Mouse (Mus musculus): ENCODE results near the gene Dab1. TPM values are rescaled to one million over a fixed set of nuclear protein-coding genes. Genes with fewer than 3 reads are reported as not detected.

Dab1 gene
- polyA plus RNA-seq, 1 experiment from 2014 or later = 20.1 TPM

GRCm38 (mm10) chr4:104555408-104555807 lies 936.2 kb downstream of the Dab1 start:
- no peak overlapping the region for H3K9ac ChIP-seq
- no peaks in the 10 kb centered on the region for H3K9me3 ChIP-seq (replicated peaks)
- H3K36me3 ChIP-seq = no peaks in the 10 kb centered on the region
- no peak overlapping the region for H3K4me2 ChIP-seq
- 20% methylated on average over 2 of the region's 2 CpGs for WGBS
- H3K27ac ChIP-seq = no peak overlapping the region
- peak; percentile 92 for ATAC-seq (replicated peaks; ENCODE audit: low FRiP score)
- H3K4me3 ChIP-seq (replicated peaks) = no peak overlapping the region
- no peaks in the 10 kb centered on the region for H3K27me3 ChIP-seq
- peaks cover 9% of the 10 kb centered on the region; the same call in 1 of the 2 replicates for H3K4me1 ChIP-seq

GRCm38 (mm10) chr4:104563512-104563911 lies 944.4 kb downstream of the Dab1 start:
- H3K36me3 ChIP-seq = no peaks in the 10 kb centered on the region
- no peak overlapping the region for H3K4me3 ChIP-seq (replicated peaks)
- no peak overlapping the region for H3K27ac ChIP-seq
- WGBS = 78% methylated on average over 5 of the region's 5 CpGs
- H3K9ac ChIP-seq = no peak overlapping the region
- H3K4me1 ChIP-seq = no peaks in the 10 kb centered on the region
- no peak overlapping the region for H3K4me2 ChIP-seq
- no peak for ATAC-seq (replicated peaks; ENCODE audit: low FRiP score)
- no peaks in the 10 kb centered on the region for H3K9me3 ChIP-seq (replicated peaks)
- H3K27me3 ChIP-seq = no peaks in the 10 kb centered on the region

GRCm38 (mm10) chr4:104570523-104570922 lies 951.4 kb downstream of the Dab1 start:
- Histone ChIP-seq H3K9me3 (replicated peaks) (no peaks in the 10 kb centered on the region), H3K4me2 (no peak overlapping the region), H3K4me3 (replicated peaks) (no peak overlapping the region), H3K36me3 (no peaks in the 10 kb centered on the region), H3K4me1 (no peaks in the 10 kb centered on the region), H3K27me3 (no peaks in the 10 kb centered on the region), H3K9ac (no peak overlapping the region), H3K27ac (no peak overlapping the region)
- 80% methylated on average over 4 of the region's 4 CpGs for WGBS
- ATAC-seq (replicated peaks; ENCODE audit: low FRiP score) = no peak

- 67% methylated on average over 8 of the region's 8 CpGs for WGBS
- H3K4me1 ChIP-seq = no peaks in the 10 kb centered on the region
- no peak overlapping the region for H3K9ac ChIP-seq
- no peak overlapping the region for H3K4me2 ChIP-seq
- no peaks in the 10 kb centered on the region for H3K9me3 ChIP-seq (replicated peaks)
- no peaks in the 10 kb centered on the region for H3K36me3 ChIP-seq
- no peak overlapping the region for H3K4me3 ChIP-seq (replicated peaks)
- no peak overlapping the region for H3K27ac ChIP-seq
- H3K27me3 ChIP-seq = no peaks in the 10 kb centered on the region
- ATAC-seq (replicated peaks; ENCODE audit: low FRiP score) = no peak
These were observed 953.3 kb downstream of the Dab1 start for GRCm38 (mm10) chr4:104572440-104572839.

- H3K4me1 ChIP-seq = no peaks in the 10 kb centered on the region
- H3K36me3 ChIP-seq = no peaks in the 10 kb centered on the region
- no peak overlapping the region for H3K4me2 ChIP-seq
- no peaks in the 10 kb centered on the region for H3K9me3 ChIP-seq (replicated peaks)
- no peak overlapping the region for H3K4me3 ChIP-seq (replicated peaks)
- no peak for ATAC-seq (replicated peaks; ENCODE audit: low FRiP score)
- H3K27me3 ChIP-seq = no peaks in the 10 kb centered on the region
- H3K27ac ChIP-seq = no peak overlapping the region
- no peak overlapping the region for H3K9ac ChIP-seq
- 78% methylated on average over 7 of the region's 7 CpGs for WGBS
These were observed 954.3 kb downstream of the Dab1 start for GRCm38 (mm10) chr4:104573419-104573818.

GRCm38 (mm10) chr4:104578370-104578769 lies 959.2 kb downstream of the Dab1 start:
- H3K9me3 ChIP-seq (replicated peaks) = no peaks in the 10 kb centered on the region
- no peak overlapping the region for H3K27ac ChIP-seq
- no peaks in the 10 kb centered on the region for H3K36me3 ChIP-seq
- no peak overlapping the region for H3K9ac ChIP-seq
- no peak overlapping the region for H3K4me2 ChIP-seq
- H3K4me3 ChIP-seq (replicated peaks) = no peak overlapping the region
- 45% methylated on average over 3 of the region's 3 CpGs for whole genome bisulfite sequencing
- H3K4me1 ChIP-seq = no peaks in the 10 kb centered on the region
- no peak for ATAC-seq (replicated peaks; ENCODE audit: low FRiP score)
- no peaks in the 10 kb centered on the region for H3K27me3 ChIP-seq

- H3K27ac ChIP-seq = no peak overlapping the region
- no peak overlapping the region for H3K9ac ChIP-seq
- no peak overlapping the region for H3K4me2 ChIP-seq
- no peak for ATAC-seq (replicated peaks; ENCODE audit: low FRiP score)
- no peaks in the 10 kb centered on the region for H3K9me3 ChIP-seq (replicated peaks)
- H3K4me3 ChIP-seq (replicated peaks) = no peak overlapping the region
- no peaks in the 10 kb centered on the region for H3K36me3 ChIP-seq
- WGBS = 85% methylated on average over 5 of the region's 5 CpGs
- H3K27me3 ChIP-seq = no peaks in the 10 kb centered on the region
- H3K4me1 ChIP-seq = no peaks in the 10 kb centered on the region
These were observed 960.9 kb downstream of the Dab1 start for GRCm38 (mm10) chr4:104579946-104580544.

- 29% methylated on average over 5 of the region's 5 CpGs for WGBS
These were observed 963.6 kb downstream of the Dab1 start for GRCm38 (mm10) chr4:104582726-104583125.

GRCm38 (mm10) chr4:104587826-104588225 lies 968.7 kb downstream of the Dab1 start:
- no peak overlapping the region for H3K4me2 ChIP-seq
- WGBS = 54% methylated on average over 2 of the region's 2 CpGs
- peaks cover 7% of the 10 kb centered on the region for H3K4me1 ChIP-seq
- H3K27me3 ChIP-seq = no peaks in the 10 kb centered on the region
- H3K4me3 ChIP-seq (replicated peaks) = no peak overlapping the region
- no peaks in the 10 kb centered on the region for H3K9me3 ChIP-seq (replicated peaks)
- H3K36me3 ChIP-seq = no peaks in the 10 kb centered on the region
- no peak overlapping the region for H3K9ac ChIP-seq
- no peak overlapping the region for H3K27ac ChIP-seq
- ATAC-seq (replicated peaks; ENCODE audit: low FRiP score) = no peak

More at GRCm38 (mm10) chr4:104582726-104583125, 963.6 kb downstream of the Dab1 start:
- H3K27me3 ChIP-seq = no peaks in the 10 kb centered on the region
- no peak for ATAC-seq (replicated peaks; ENCODE audit: low FRiP score)
- H3K4me2 ChIP-seq = no peak overlapping the region
- no peaks in the 10 kb centered on the region for H3K36me3 ChIP-seq
- no peak overlapping the region for H3K27ac ChIP-seq
- H3K4me1 ChIP-seq = no peaks in the 10 kb centered on the region
- no peaks in the 10 kb centered on the region for H3K9me3 ChIP-seq (replicated peaks)
- H3K4me3 ChIP-seq (replicated peaks) = no peak overlapping the region
- H3K9ac ChIP-seq = no peak overlapping the region

GRCm38 (mm10) chr4:104596936-104597335 lies 977.8 kb downstream of the Dab1 start:
- WGBS = 96% methylated on average over 7 of the region's 7 CpGs
- H3K9ac ChIP-seq = no peak overlapping the region
- no peaks in the 10 kb centered on the region for H3K4me1 ChIP-seq
- no peak overlapping the region for H3K4me2 ChIP-seq
- no peak overlapping the region for H3K27ac ChIP-seq
- no peaks in the 10 kb centered on the region for H3K9me3 ChIP-seq (replicated peaks)
- no peak overlapping the region for H3K4me3 ChIP-seq (replicated peaks)
- H3K36me3 ChIP-seq = no peaks in the 10 kb centered on the region
- no peaks in the 10 kb centered on the region for H3K27me3 ChIP-seq
- ATAC-seq (replicated peaks; ENCODE audit: low FRiP score) = no peak

GRCm38 (mm10) chr4:104597490-104598465 lies 978.6 kb downstream of the Dab1 start:
- no peak overlapping the region for H3K27ac ChIP-seq

GRCm38 (mm10) chr4:104602804-104603203 lies 983.6 kb downstream of the Dab1 start:
- Histone ChIP-seq H3K27ac (no peak overlapping the region), H3K9me3 (replicated peaks) (no peaks in the 10 kb centered on the region), H3K4me3 (replicated peaks) (no peak overlapping the region), H3K36me3 (no peaks in the 10 kb centered on the region), H3K27me3 (no peaks in the 10 kb centered on the region), H3K4me2 (no peak overlapping the region), H3K4me1 (0 out of 2 replicates have a peak, but pooled peaks cover 3% of the 10 kb centered on the region), H3K9ac (no peak overlapping the region)
- no peak for ATAC-seq (replicated peaks; ENCODE audit: low FRiP score)
- WGBS = 88% methylated on average over 8 of the region's 8 CpGs

More at GRCm38 (mm10) chr4:104597490-104598465, 978.6 kb downstream of the Dab1 start:
- Histone ChIP-seq H3K4me1 (no peaks in the 10 kb centered on the region), H3K9ac (no peak overlapping the region), H3K36me3 (no peaks in the 10 kb centered on the region), H3K4me2 (no peak overlapping the region), H3K27me3 (no peaks in the 10 kb centered on the region), H3K9me3 (replicated peaks) (no peaks in the 10 kb centered on the region), H3K4me3 (replicated peaks) (no peak overlapping the region)
- 67% methylated on average over 6 of the region's 6 CpGs for WGBS
- ATAC-seq (replicated peaks; ENCODE audit: low FRiP score) = no peak

All from kidney, embryonic 15.5 days (tissue).